Mouse (Mus musculus) lung, postnatal 0 days (tissue): ENCODE measurements at regions not wholly inside any gene's neighbourhood (a gene's known extent, or its start where the extent isn't known, plus 50 kb on each side); places are given as distances from the start of the nearest gene placed in this dataset.

Experiments used
- CTCF ChIP-seq: IDR thresholded peaks from 2 replicates; pipeline ENCODE4 v1.5.1; 2016; ENCODE audit warnings: antibody characterized with exemption, mild to moderate bottlenecking
- EP300 ChIP-seq: IDR thresholded peaks from 2 replicates; pipeline ENCODE4 v1.6.1; 2016; ENCODE audit warnings: antibody characterized with exemption, mild to moderate bottlenecking, control low read depth

- TF ChIP-seq CTCF (no peak), EP300 (no peak)
Measured at GRCm38 (mm10) chr17:9279481-9279880, 142.4 kb upstream of the Gm17728 start.
